Mouse (Mus musculus) bone marrow, adult 2 months (tissue): ENCODE measurements at regions not wholly inside any gene's neighbourhood (a gene's known extent, or its start where the extent isn't known, plus 50 kb on each side); places are given as distances from the start of the nearest gene placed in this dataset.

Experiments
- CTCF ChIP-seq: fragments of 200-500 bp; IDR thresholded peaks from 2 replicates; pipeline ENCODE4 v1.5.1; 2011; ENCODE audit warnings: low read length, control low read depth; ENCODE audit not compliant: control insufficient read depth, insufficient read depth
- POLR2A ChIP-seq: fragments of 200-500 bp; IDR thresholded peaks from 2 replicates; pipeline ENCODE4 v1.6.1; 2011; ENCODE audit warnings: low read depth, mild to moderate bottlenecking, control low read depth, low read length, borderline replicate concordance; ENCODE audit not compliant: control insufficient read depth

- TF ChIP-seq POLR2A (no peak), CTCF (no peak)
Measured at GRCm38 (mm10) chr8:128042877-128043276, 315.5 kb upstream of the Nrp1 start.
